Mouse (Mus musculus) erythroblast, adult 5-6 weeks (primary cell): Measurements from ENCODE around the gene Plxna4. TPM values are rescaled to one million over a fixed set of nuclear protein-coding genes. Genes with fewer than 3 reads are reported as not detected.

Experiments used
- ATAC-seq: replicated peaks from 2 replicates; pipeline ENCODE4 v1.8.0; 2016; ENCODE audit warnings: moderate number of reproducible peaks, mild to moderate bottlenecking, moderate TSS enrichment, inconsistent platforms; ENCODE audit not compliant: poor library complexity, low FRiP score, severe bottlenecking
- total RNA-seq, 2 experiments: library from RNA; stranded (forward) in 1 of 2; stranded (reverse) in 1 of 2; fragments of 150-400 nt in 1 of 2; fragments of 200-764, 138-1000 nt in 1 of 2; gene quantifications; 2 replicates each; pipeline versions ENCODE4 v1.2.3 to v1.2.4; 2015 to 2017; ENCODE audit warnings: low replicate concordance in 2 of 2

Plxna4 gene
- total RNA-seq, 2 experiments from 2014 or later, result 0.09 TPM; not detected in 1

- no peak for ATAC-seq
These were observed 107.3 kb downstream of the Plxna4 start for GRCm38 (mm10) chr6:32480741-32481140.

- no peak for ATAC-seq
These were observed 108.2 kb downstream of the Plxna4 start for GRCm38 (mm10) chr6:32479765-32480164.

- no peak for ATAC-seq
These were observed 108.7 kb downstream of the Plxna4 start for GRCm38 (mm10) chr6:32479193-32479758.

GRCm38 (mm10) chr6:32475958-32476357, 112.0 kb downstream of the Plxna4 start:
- ATAC-seq, result no peak

- ATAC-seq, result no peak
These were observed 115.9 kb downstream of the Plxna4 start for GRCm38 (mm10) chr6:32472062-32472461.

- ATAC-seq, result no peak
These were observed 116.4 kb downstream of the Plxna4 start for GRCm38 (mm10) chr6:32471639-32472038.

- no peak for ATAC-seq
These were observed 118.8 kb downstream of the Plxna4 start for GRCm38 (mm10) chr6:32469196-32469595.

GRCm38 (mm10) chr6:32465129-32465528, 122.9 kb downstream of the Plxna4 start:
- ATAC-seq, result no peak

- ATAC-seq, result no peak
These were observed 123.4 kb downstream of the Plxna4 start for GRCm38 (mm10) chr6:32464637-32465036.

- no peak for ATAC-seq
These were observed 123.9 kb downstream of the Plxna4 start for GRCm38 (mm10) chr6:32464046-32464445.

GRCm38 (mm10) chr6:32460400-32460799, 127.6 kb downstream of the Plxna4 start:
- ATAC-seq, result no peak

GRCm38 (mm10) chr6:32456641-32457040, 131.4 kb downstream of the Plxna4 start:
- no peak for ATAC-seq

GRCm38 (mm10) chr6:32451851-32452250, 136.1 kb downstream of the Plxna4 start:
- no peak for ATAC-seq

- no peak for ATAC-seq
These were observed 138.6 kb downstream of the Plxna4 start for GRCm38 (mm10) chr6:32449237-32449963.

GRCm38 (mm10) chr6:32448787-32449186, 139.2 kb downstream of the Plxna4 start:
- ATAC-seq, result no peak

GRCm38 (mm10) chr6:32446276-32446675, 141.7 kb downstream of the Plxna4 start:
- no peak for ATAC-seq

GRCm38 (mm10) chr6:32445246-32445645, 142.7 kb downstream of the Plxna4 start:
- ATAC-seq, result no peak

- ATAC-seq, result no peak
These were observed 143.6 kb downstream of the Plxna4 start for GRCm38 (mm10) chr6:32444393-32444792.

GRCm38 (mm10) chr6:32443679-32444078, 144.3 kb downstream of the Plxna4 start:
- no peak for ATAC-seq

- ATAC-seq, result no peak
These were observed 148.6 kb downstream of the Plxna4 start for GRCm38 (mm10) chr6:32439434-32439833.

GRCm38 (mm10) chr6:32437219-32437618, 150.8 kb downstream of the Plxna4 start:
- ATAC-seq, result no peak

- ATAC-seq, result no peak
These were observed 164.9 kb downstream of the Plxna4 start for GRCm38 (mm10) chr6:32423124-32423523.
